Mouse (Mus musculus): ENCODE results near the gene Otud7a. TPM values are rescaled to one million over a fixed set of nuclear protein-coding genes. Genes with fewer than 3 reads are reported as not detected.
A peak's percentile ranks its signal among the peaks of the same experiment; 100 is the strongest.
"Not testable (repeated sequence)": the region's sequence is repeated elsewhere in the genome, so short reads cannot be mapped to it uniquely, and the experiment has no call there.

The Otud7a gene
- polyA plus RNA-seq, 1 experiment from 2014 or later: 0.13 TPM

- Histone ChIP-seq H3K9me3 (ENCODE audit: control insufficient read depth) (no peaks in the 10 kb centered on the region), H3K27me3 (replicated peaks; ENCODE audit: control insufficient read depth, insufficient read depth, low read length) (no peaks in the 10 kb centered on the region), H3K4me2 (replicated peaks; ENCODE audit: low read depth) (no peak overlapping the region), H3K36me3 (ENCODE audit: control insufficient read depth, insufficient read depth) (no peaks in the 10 kb centered on the region), H3K9ac (ENCODE audit: low read depth, low read length) (no peak overlapping the region), H3K27ac (ENCODE audit: low read depth, low read length) (no peak overlapping the region), H3K4me1 (replicated peaks; ENCODE audit: control insufficient read depth, insufficient read depth, low read length) (no peaks in the 10 kb centered on the region), H3K4me3 (ENCODE audit: low read depth, low read length) (no peak overlapping the region)
- WGBS: 51% methylated on average over 15 of the region's 15 CpGs
- ATAC-seq: no peak
- no peak for TF ChIP-seq CTCF (IDR thresholded peaks at IDR 0.05; ENCODE audit: low read depth)
Observed at GRCm38 (mm10) chr7:63667986-63668741, 223.6 kb downstream of the Otud7a start.

DNA sequence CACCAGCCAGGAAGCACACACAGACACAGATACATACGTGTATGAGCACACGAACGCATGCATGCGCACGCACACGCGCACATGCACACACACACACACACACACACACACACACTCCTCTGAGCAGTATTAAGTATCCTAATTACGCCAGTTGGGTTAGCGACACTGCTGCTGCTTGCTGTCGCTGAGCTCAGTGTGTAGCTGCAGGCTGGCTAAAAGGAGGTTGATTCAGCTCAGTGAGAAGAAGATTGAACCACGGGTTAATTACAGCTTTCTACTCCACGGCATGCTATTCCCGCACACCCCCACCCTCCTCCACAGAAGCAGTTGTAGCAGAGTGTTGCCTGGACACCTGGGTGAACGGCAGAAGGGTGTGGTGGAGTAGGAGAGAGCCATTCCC, 224.4 kb downstream of the Otud7a start:
- Histone ChIP-seq H3K9ac (ENCODE audit: low read depth, low read length) (no peak overlapping the region), H3K27ac (ENCODE audit: low read depth, low read length) (no peak overlapping the region), H3K4me1 (replicated peaks; ENCODE audit: control insufficient read depth, insufficient read depth, low read length) (no peaks in the 10 kb centered on the region), H3K27me3 (replicated peaks; ENCODE audit: control insufficient read depth, insufficient read depth, low read length) (no peaks in the 10 kb centered on the region), H3K4me2 (replicated peaks; ENCODE audit: low read depth) (no peak overlapping the region), H3K4me3 (ENCODE audit: low read depth, low read length) (no peak overlapping the region), H3K36me3 (ENCODE audit: control insufficient read depth, insufficient read depth) (no peaks in the 10 kb centered on the region), H3K9me3 (ENCODE audit: control insufficient read depth) (no peaks in the 10 kb centered on the region)
- no peak for ATAC-seq
- WGBS: 74% methylated on average over 14 of the region's 14 CpGs
- TF ChIP-seq CTCF (IDR thresholded peaks at IDR 0.05; ENCODE audit: low read depth): no peak

GRCm38 (mm10) chr7:63670911-63671310, 226.4 kb downstream of the Otud7a start:
- WGBS: 76% methylated on average over 1 of the region's 1 CpGs
- H3K4me2 ChIP-seq (replicated peaks; ENCODE audit: low read depth); H3K9ac ChIP-seq (ENCODE audit: low read depth, low read length); ATAC-seq; H3K36me3 ChIP-seq (ENCODE audit: control insufficient read depth, insufficient read depth); H3K4me3 ChIP-seq (ENCODE audit: low read depth, low read length); H3K9me3 ChIP-seq (ENCODE audit: control insufficient read depth); H3K4me1 ChIP-seq (replicated peaks; ENCODE audit: control insufficient read depth, insufficient read depth, low read length); H3K27me3 ChIP-seq (replicated peaks; ENCODE audit: control insufficient read depth, insufficient read depth, low read length); H3K27ac ChIP-seq (ENCODE audit: low read depth, low read length): not testable (repeated sequence)

DNA sequence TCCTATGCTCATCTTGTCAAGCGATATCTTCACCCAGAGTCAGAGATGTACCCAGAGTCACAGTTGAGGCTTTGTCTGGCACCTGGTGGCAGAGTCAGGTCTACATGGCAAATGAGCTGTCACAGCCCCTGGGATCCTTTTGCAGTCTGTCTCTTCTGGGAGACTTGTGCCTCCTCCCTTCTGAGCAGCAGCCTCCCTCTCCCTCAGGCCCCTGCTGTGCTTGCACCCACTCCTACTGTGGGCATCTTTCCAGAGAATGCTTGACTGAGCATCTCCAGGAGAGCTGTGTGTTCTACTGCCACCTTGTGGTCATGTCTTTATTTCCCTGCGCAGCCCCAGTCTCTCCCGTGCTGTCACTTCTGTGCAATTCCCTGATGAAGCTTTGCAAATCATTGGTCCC, 227.4 kb downstream of the Otud7a start:
- WGBS: 20% methylated on average over 3 of the region's 3 CpGs
- peak; percentile 89 for TF ChIP-seq CTCF (IDR thresholded peaks at IDR 0.05; ENCODE audit: low read depth)
- H3K36me3 ChIP-seq (ENCODE audit: control insufficient read depth, insufficient read depth): no peaks in the 10 kb centered on the region
- no peaks in the 10 kb centered on the region for H3K4me1 ChIP-seq (replicated peaks; ENCODE audit: control insufficient read depth, insufficient read depth, low read length)
- no peak overlapping the region for H3K9ac ChIP-seq (ENCODE audit: low read depth, low read length)
- H3K9me3 ChIP-seq (ENCODE audit: control insufficient read depth): no peaks in the 10 kb centered on the region
- no peak overlapping the region for H3K4me3 ChIP-seq (ENCODE audit: low read depth, low read length)
- ATAC-seq: peak; percentile 36; the same call in 1 of the 2 replicates
- H3K4me2 ChIP-seq (replicated peaks; ENCODE audit: low read depth): no peak overlapping the region
- no peaks in the 10 kb centered on the region for H3K27me3 ChIP-seq (replicated peaks; ENCODE audit: control insufficient read depth, insufficient read depth, low read length)
- H3K27ac ChIP-seq (ENCODE audit: low read depth, low read length): no peak overlapping the region

GRCm38 (mm10) chr7:63676631-63677030, 232.1 kb downstream of the Otud7a start:
- Histone ChIP-seq H3K4me2 (replicated peaks; ENCODE audit: low read depth) (no peak overlapping the region), H3K36me3 (ENCODE audit: control insufficient read depth, insufficient read depth) (no peaks in the 10 kb centered on the region), H3K9ac (ENCODE audit: low read depth, low read length) (no peak overlapping the region), H3K27ac (ENCODE audit: low read depth, low read length) (no peak overlapping the region), H3K4me3 (ENCODE audit: low read depth, low read length) (no peak overlapping the region), H3K9me3 (ENCODE audit: control insufficient read depth) (no peaks in the 10 kb centered on the region), H3K27me3 (replicated peaks; ENCODE audit: control insufficient read depth, insufficient read depth, low read length) (no peaks in the 10 kb centered on the region), H3K4me1 (replicated peaks; ENCODE audit: control insufficient read depth, insufficient read depth, low read length) (no peaks in the 10 kb centered on the region)
- no peak for ATAC-seq
- 88% methylated on average over 5 of the region's 5 CpGs for WGBS
- TF ChIP-seq CTCF (IDR thresholded peaks at IDR 0.05; ENCODE audit: low read depth): no peak

DNA sequence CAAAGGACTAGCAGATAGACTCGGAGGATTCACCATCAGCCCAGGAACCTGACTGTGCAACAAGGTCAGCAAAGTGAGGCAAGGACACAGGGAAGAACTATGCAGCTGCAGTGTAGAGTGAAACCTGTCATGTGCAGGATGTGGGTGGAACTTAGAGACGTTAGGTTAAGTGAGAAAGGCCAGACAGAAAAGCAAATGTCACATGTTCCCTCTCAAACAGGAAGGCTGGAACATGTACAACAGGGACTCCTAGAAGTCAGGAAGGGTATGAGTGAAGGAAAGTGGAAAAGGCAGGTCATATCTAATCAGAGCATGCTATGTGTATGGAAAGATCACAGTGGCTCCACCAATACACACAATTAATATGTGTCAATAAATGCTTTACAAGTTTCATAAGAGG, 232.6 kb downstream of the Otud7a start:
- 35% methylated on average over 2 of the region's 2 CpGs for WGBS
- ATAC-seq: no peak

More for the DNA sequence above, 232.6 kb downstream of the Otud7a start:
- Histone ChIP-seq H3K4me1 (replicated peaks; ENCODE audit: control insufficient read depth, insufficient read depth, low read length) (no peaks in the 10 kb centered on the region), H3K27ac (ENCODE audit: low read depth, low read length) (no peak overlapping the region), H3K4me3 (ENCODE audit: low read depth, low read length) (no peak overlapping the region), H3K9me3 (ENCODE audit: control insufficient read depth) (no peaks in the 10 kb centered on the region), H3K27me3 (replicated peaks; ENCODE audit: control insufficient read depth, insufficient read depth, low read length) (no peaks in the 10 kb centered on the region), H3K9ac (ENCODE audit: low read depth, low read length) (no peak overlapping the region), H3K4me2 (replicated peaks; ENCODE audit: low read depth) (no peak overlapping the region), H3K36me3 (ENCODE audit: control insufficient read depth, insufficient read depth) (no peaks in the 10 kb centered on the region)
- no peak for TF ChIP-seq CTCF (IDR thresholded peaks at IDR 0.05; ENCODE audit: low read depth)
